ENCODE assay signal across 7 mouse cellular contexts in genomic region chr11:71439871-71440270, GRCm38 (mm10).
DNase-seq lines count a peak whose midpoint lies in the region; ATAC-seq lines count a peak whose summit lies in the region.

No protein-coding gene starts in this region.

- H3K36me3 ChIP-seq in hindbrain, embryonic 12.5 days, result no peaks in the 10 kb centered on the region
- no peaks in the 10 kb centered on the region for H3K36me3 ChIP-seq in limb, embryonic 13.5 days

- peak; percentile 86 for DNase-seq in brain, adult 2 months (ENCODE audit: low read depth, low spot score)
- DNase-seq in embryo, embryonic 10 days (ENCODE audit: low spot score), result peak; percentile 36
- DNase-seq in right cerebral cortex, postnatal 4 days, result peak; percentile 48
- no peak for DNase-seq in spleen, adult 18-20 months
- DNase-seq in kidney, adult 18-20 months, result no peak

- peak overlapping the region; percentile 45 for H3K4me2 ChIP-seq in hindbrain, embryonic 12.5 days (replicated peaks)
- H3K4me2 ChIP-seq in limb, embryonic 13.5 days (replicated peaks), result peak overlapping the region; percentile 57

- H3K9ac ChIP-seq in hindbrain, embryonic 12.5 days, result peak overlapping the region; percentile 1; the same call in 1 of the 2 replicates
- peak overlapping the region; percentile 45; the same call in 1 of the 2 replicates for H3K9ac ChIP-seq in limb, embryonic 13.5 days

- H3K27ac ChIP-seq in hindbrain, embryonic 12.5 days, result peak overlapping the region; percentile 77
- H3K27ac ChIP-seq in limb, embryonic 13.5 days, result no peak overlapping the region

- H3K27me3 ChIP-seq in hindbrain, embryonic 12.5 days, result no peaks in the 10 kb centered on the region
- H3K27me3 ChIP-seq in limb, embryonic 13.5 days, result peaks cover 8% of the 10 kb centered on the region; the same call in 1 of the 2 replicates

- H3K4me1 ChIP-seq in hindbrain, embryonic 12.5 days, result peaks cover 33% of the 10 kb centered on the region
- peaks cover 16% of the 10 kb centered on the region for H3K4me1 ChIP-seq in limb, embryonic 13.5 days

- WGBS in hindbrain, embryonic 12.5 days, result 3% methylated on average over 17 of the region's 17 CpGs
- WGBS in limb, embryonic 13.5 days, result 3% methylated on average over 17 of the region's 17 CpGs

- H3K4me3 ChIP-seq in hindbrain, embryonic 12.5 days, result 0 out of 2 replicates have a peak overlapping the region, but pooled peaks have one; percentile 3
- peak overlapping the region; percentile 23 for H3K4me3 ChIP-seq in limb, embryonic 13.5 days

- no peaks in the 10 kb centered on the region for H3K9me3 ChIP-seq in hindbrain, embryonic 12.5 days (replicated peaks)
- no peaks in the 10 kb centered on the region for H3K9me3 ChIP-seq in limb, embryonic 13.5 days

- peak; percentile 92 for ATAC-seq in hindbrain, embryonic 12.5 days (ENCODE audit: low FRiP score)
- ATAC-seq in limb, embryonic 13.5 days (ENCODE audit: low FRiP score, low read depth), result peak; percentile 54

Comparison
In these comparisons a context has a peak if more than half of its experiments do, and no peak if none do; other contexts are left out.
1. DNase-seq: peak in brain, adult 2 months (single experiment), embryo, embryonic 10 days (single experiment) and right cerebral cortex, postnatal 4 days (single experiment); none in spleen, adult 18-20 months (0 of 2) and kidney, adult 18-20 months (single experiment).